Mouse (Mus musculus) E14TG2a.4 (cell line): ENCODE measurements around the gene Itgb1bp2.
A peak's percentile ranks its signal among the peaks of the same experiment; 100 is the strongest.

Source experiments
- H3K27me3 ChIP-seq: 2 replicates; pipeline ENCODE4 v1.6.1; 2014; ENCODE audit warnings: low read length, control low read depth; ENCODE audit not compliant: insufficient read depth
- H3K36me3 ChIP-seq: 2 replicates; pipeline ENCODE4 v1.6.1; 2014; ENCODE audit warnings: low read length, control low read depth; ENCODE audit not compliant: insufficient read depth
- H3K4me1 ChIP-seq: replicated peaks from 2 replicates; pipeline ENCODE4 v1.6.1; 2014; ENCODE audit warnings: low read depth, low read length, control low read depth
- H3K4me3 ChIP-seq: replicated peaks from 2 replicates; pipeline ENCODE4 v1.5.1; 2014; ENCODE audit warnings: mild to moderate bottlenecking, low read length
- H3K9me3 ChIP-seq: 2 replicates; pipeline ENCODE4 v1.6.1; 2014; ENCODE audit warnings: low read length, control low read depth
- CTCF ChIP-seq: conservative IDR thresholded peaks from 2 replicates; pipeline ENCODE4 v1.5.1; 2014; ENCODE audit warnings: low read length
- NANOG ChIP-seq: IDR thresholded peaks from 2 replicates; pipeline ENCODE4 v1.6.1; 2014; ENCODE audit warnings: borderline replicate concordance, low read length, mixed read lengths
- POU5F1 ChIP-seq: IDR thresholded peaks from 2 replicates; pipeline ENCODE4 v1.6.1; 2014; ENCODE audit warnings: low read length, borderline replicate concordance

The Itgb1bp2 gene

DNA sequence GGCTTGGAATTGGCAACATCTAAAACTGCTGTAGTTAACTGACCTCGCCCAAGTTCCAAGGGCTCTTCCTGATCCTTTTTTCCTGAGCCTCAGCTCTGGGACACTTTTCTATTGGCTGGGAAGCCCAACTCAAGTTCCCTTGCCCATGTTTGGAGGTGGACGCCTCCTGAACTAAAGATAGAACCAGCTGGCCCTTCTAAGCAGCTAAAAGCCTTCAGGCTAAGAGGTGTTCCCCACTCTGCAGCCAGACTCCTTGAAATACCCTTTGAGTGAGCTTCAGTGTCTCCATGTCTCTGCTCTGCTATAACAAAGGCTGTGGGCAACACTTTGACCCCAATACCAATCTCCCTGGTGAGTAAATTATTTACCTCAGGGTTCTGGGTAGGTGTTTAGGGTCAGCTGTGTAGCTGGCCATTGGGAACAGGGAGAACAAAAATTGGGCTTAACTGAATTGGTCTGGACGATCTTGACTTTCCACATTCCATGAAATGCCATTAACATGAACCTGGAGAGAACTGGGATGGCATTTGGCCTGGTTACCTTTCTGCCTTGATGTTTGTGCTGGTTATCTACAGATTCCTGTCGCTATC, at the start of gene Itgb1bp2:
Itgb1bp2 (plus strand) TSS at position 203 of the 590 bp plus-strand sequence.
- TF ChIP-seq POU5F1 (no peak), CTCF (no peak), NANOG (no peak)
- Histone ChIP-seq H3K4me3 (no peak within 1 kb of the TSS), H3K36me3 (peaks cover 78% of the 10 kb centered on the region), H3K9me3 (no peaks in the 10 kb centered on the region), H3K4me1 (peaks cover 20% of the 10 kb centered on the region), H3K27me3 (no peaks in the 10 kb centered on the region)

- H3K4me1 ChIP-seq = peaks cover 50% of the 10 kb centered on the region
- TF ChIP-seq POU5F1 = no peak
- TF ChIP-seq NANOG = no peak
- no peak for TF ChIP-seq CTCF
- no peaks in the 10 kb centered on the region for H3K27me3 ChIP-seq
- peak overlapping the region; percentile 85 for H3K4me3 ChIP-seq
- peaks cover 37% of the 10 kb centered on the region for H3K36me3 ChIP-seq
- no peaks in the 10 kb centered on the region for H3K9me3 ChIP-seq
Observed at GRCm38 (mm10) chrX:101418946-101419724, 29.8 kb upstream of the Itgb1bp2 start.

DNA sequence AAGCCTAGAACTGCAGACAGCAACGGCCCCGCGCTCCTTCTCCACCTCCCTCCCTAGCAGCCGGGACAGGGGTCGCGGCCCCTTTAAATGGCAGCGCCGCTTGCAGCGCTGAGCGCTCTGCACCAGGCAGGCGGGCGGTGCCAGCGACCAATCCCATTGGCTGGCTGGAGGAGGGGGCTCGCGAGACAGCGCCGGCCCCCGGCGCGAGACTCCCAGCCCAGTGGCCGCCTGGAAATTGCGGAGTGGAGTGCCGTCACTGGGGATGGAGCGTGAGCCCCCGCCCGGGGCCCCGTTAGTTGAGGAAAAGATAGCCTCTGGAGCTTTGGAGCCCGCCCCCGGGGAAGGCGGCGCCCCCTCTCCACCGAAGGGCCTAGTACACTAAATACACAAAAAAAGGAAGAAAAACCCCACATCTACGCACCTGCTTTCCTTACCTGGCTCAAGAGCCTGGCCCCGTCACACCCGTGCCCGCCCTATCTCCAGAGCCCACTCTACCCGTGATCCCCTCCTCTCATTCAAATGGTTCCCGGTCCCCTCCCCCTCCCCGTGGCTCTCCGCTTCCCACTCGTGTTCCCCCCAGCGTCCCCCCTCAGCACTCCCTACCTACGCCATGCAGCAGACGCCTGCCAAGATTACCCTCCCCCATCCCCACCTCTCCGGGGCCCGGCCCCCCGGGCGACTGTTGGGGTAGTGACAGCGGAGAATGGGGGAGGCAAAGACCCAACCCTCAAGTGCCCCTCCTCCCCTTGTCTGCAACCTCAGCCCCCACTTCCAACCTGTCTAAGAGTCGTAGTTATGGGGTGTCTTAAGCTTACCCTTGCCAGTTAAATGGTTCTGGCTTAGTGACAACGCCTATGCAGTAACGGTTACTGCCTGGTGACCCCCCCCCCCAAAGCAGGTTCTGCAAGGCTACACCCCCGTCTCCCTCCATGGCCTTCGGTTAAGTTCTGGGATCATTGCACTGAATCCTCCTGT, 28.9 kb upstream of the Itgb1bp2 start:
- Histone ChIP-seq H3K9me3 (no peaks in the 10 kb centered on the region), H3K27me3 (no peaks in the 10 kb centered on the region), H3K4me1 (peaks cover 49% of the 10 kb centered on the region), H3K4me3 (peak overlapping the region; percentile 85), H3K36me3 (peaks cover 28% of the 10 kb centered on the region)
- TF ChIP-seq NANOG (no peak), CTCF (no peak), POU5F1 (no peak)

DNA sequence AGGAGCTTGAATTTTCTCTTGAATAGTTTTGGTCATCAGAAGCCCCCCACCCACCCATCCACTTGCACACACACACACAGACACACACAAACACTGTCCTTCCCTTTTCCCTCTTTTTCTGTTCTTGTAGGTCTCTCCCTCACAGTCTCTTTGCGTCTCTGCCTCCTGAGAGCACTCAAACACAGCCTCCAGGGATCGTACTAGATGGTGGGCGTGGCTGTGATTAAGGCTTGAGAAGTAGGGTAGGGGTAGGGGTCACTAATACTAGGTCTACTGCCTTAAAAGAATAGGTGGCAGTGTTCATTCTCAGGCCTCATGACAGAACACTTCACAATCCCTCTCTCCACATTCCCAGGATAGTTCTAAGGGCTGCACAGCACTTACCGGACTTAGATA, 28.2 kb upstream of the Itgb1bp2 start, which contains the start of gene Zmym3:
Zmym3 (minus strand) TSS at position 150 of the 396 bp plus-strand sequence.
- Histone ChIP-seq H3K9me3 (no peaks in the 10 kb centered on the region), H3K4me1 (peaks cover 43% of the 10 kb centered on the region), H3K4me3 (peak within 1 kb of the TSS; percentile 85), H3K27me3 (no peaks in the 10 kb centered on the region), H3K36me3 (peaks cover 21% of the 10 kb centered on the region)
- no peak for TF ChIP-seq CTCF
- TF ChIP-seq POU5F1 = no peak

DNA sequence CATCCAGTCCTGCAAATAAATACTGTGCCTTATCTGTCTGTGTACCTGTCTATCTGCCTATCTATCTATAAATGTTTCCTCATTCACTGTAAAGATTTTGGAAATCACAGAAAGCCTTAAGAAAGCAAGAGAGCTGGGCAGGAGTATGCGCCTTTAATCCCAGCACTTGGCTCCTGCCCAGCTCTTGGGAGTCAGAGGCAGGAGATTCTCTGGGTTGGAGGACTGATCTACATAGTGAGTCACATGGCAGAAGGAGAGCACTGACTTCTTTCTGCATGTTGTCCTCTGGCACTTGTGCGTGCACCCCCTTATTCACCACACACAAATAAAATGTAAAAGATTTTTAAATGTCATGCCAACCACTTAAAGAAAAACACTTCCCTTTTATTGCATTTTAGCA, 25.4 kb upstream of the Itgb1bp2 start:
- no peak for TF ChIP-seq CTCF
- TF ChIP-seq POU5F1 = no peak
- no peak for TF ChIP-seq NANOG
- Histone ChIP-seq H3K27me3 (no peaks in the 10 kb centered on the region), H3K4me1 (peaks cover 27% of the 10 kb centered on the region), H3K9me3 (no peaks in the 10 kb centered on the region), H3K4me3 (no peak overlapping the region), H3K36me3 (peaks cover under 1% of the 10 kb centered on the region; the same call in 1 of the 2 replicates)

DNA sequence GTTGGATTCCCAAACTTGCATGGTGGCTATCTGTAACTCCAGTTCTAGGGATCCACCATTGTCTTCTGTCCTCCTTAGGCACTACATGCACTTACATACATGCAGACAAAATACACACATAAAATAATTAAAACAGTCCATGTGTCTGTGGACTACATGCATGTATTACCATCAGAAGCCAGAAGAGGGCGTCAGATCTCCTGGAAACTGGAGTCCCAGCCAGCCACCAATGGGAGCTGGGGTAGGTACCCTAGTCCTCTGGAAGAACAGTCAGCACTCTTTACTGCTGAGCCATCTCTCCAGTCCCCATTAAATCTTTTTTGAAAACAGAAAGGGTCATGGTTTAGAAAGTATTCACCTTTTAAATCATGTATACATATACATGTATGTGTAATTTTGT, 21.1 kb upstream of the Itgb1bp2 start:
- Histone ChIP-seq H3K9me3 (no peaks in the 10 kb centered on the region), H3K36me3 (peaks cover 20% of the 10 kb centered on the region), H3K27me3 (no peaks in the 10 kb centered on the region), H3K4me3 (no peak overlapping the region), H3K4me1 (peaks cover 26% of the 10 kb centered on the region)
- TF ChIP-seq POU5F1 (no peak), CTCF (peak; percentile 53)

GRCm38 (mm10) chrX:101428785-101429141, 20.1 kb upstream of the Itgb1bp2 start:
- peaks cover 31% of the 10 kb centered on the region for H3K4me1 ChIP-seq
- TF ChIP-seq NANOG = no peak
- no peak for TF ChIP-seq CTCF
- no peak for TF ChIP-seq POU5F1

More at GRCm38 (mm10) chrX:101428785-101429141, 20.1 kb upstream of the Itgb1bp2 start:
- no peaks in the 10 kb centered on the region for H3K9me3 ChIP-seq
- peak overlapping the region; percentile 72 for H3K4me3 ChIP-seq
- peaks cover 28% of the 10 kb centered on the region for H3K36me3 ChIP-seq
- no peaks in the 10 kb centered on the region for H3K27me3 ChIP-seq
